Mouse (Mus musculus) bone marrow, adult 2 months (tissue): ENCODE measurements around the gene Cdk14. TPM values are rescaled to one million over a fixed set of nuclear protein-coding genes. Genes with fewer than 3 reads are reported as not detected.

ENCODE experiments used
- H3K27ac ChIP-seq: fragments of 200-500 bp; 2 replicates; pipeline ENCODE4 v1.5.1; 2012; ENCODE audit warnings: low read depth, mild to moderate bottlenecking, control low read depth, inconsistent platforms, low read length; ENCODE audit not compliant: control insufficient read depth, poor library complexity, insufficient read depth
- H3K4me1 ChIP-seq: fragments of 200-500 bp; 2 replicates; pipeline ENCODE4 v1.6.1; 2011; ENCODE audit warnings: low read length; ENCODE audit not compliant: control insufficient read depth, insufficient read depth
- H3K4me3 ChIP-seq: fragments of 200-500 bp; replicated peaks from 2 replicates; pipeline ENCODE3; 2011; ENCODE audit warnings: mild to moderate bottlenecking, low read depth, low read length, control low read depth; ENCODE audit not compliant: control insufficient read depth
- CTCF ChIP-seq: fragments of 200-500 bp; IDR thresholded peaks from 2 replicates; pipeline ENCODE4 v1.5.1; 2011; ENCODE audit warnings: low read length, control low read depth; ENCODE audit not compliant: control insufficient read depth, insufficient read depth
- POLR2A ChIP-seq: fragments of 200-500 bp; IDR thresholded peaks from 2 replicates; pipeline ENCODE4 v1.6.1; 2011; ENCODE audit warnings: low read depth, mild to moderate bottlenecking, control low read depth, low read length, borderline replicate concordance; ENCODE audit not compliant: control insufficient read depth
- WGBS: fragments of 180-500 bp; shearing (Covaris S2); methylation state at CpG from one replicate; pipeline ENCODE4 v1.1.7; 2018; 5-methylcytosine and 5-hydroxymethylcytosine counted together
- polyA plus RNA-seq: library from polyadenylated mRNA; stranded (reverse); fragments of >200 nt; gene quantifications from 2 replicates; pipeline ENCODE4 v1.2.4, GENCODE M21; 2011; ENCODE audit warnings: low replicate concordance; ENCODE audit not compliant: missing spikeins, insufficient read depth, insufficient read length

Gene Cdk14
- polyA plus RNA-seq, 1 experiment: 1.0 TPM

DNA sequence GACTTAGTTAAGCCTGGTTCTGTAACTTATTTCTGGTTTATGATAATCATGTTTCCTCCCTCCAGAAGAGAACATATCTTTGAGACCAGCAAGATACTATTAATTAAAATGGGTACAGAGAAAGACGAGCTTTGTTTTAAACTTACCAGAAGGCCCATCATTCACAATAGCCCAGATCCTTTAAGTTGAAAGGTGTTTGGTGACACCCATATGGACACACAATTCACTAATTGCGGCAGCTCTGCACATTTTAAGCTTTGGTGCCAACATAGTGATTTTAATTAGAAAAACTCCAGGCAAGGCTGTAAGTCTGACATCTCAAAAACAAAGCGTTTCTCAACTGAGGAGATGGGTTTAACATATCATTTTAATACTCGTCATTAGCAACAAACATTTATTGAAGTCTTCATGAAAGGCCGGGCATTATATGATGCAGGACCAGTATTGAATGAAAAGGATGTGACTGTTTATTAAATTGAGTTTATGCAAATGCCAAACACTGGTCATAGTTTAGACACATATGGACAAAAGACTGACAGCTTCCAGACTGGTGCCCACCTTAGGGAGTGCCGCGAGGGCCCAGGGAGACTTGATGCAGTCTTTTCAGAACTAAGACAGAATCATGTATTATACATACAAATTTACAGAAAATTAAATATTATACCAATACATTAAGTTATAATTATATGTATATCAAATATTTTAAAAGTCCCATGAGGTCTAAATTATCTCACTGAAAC is 605.5 kb downstream of the Cdk14 start:
- WGBS: 81% methylated on average over 7 of the region's 7 CpGs
- no peak for TF ChIP-seq CTCF
- TF ChIP-seq POLR2A: no peak
- H3K4me3 ChIP-seq: no peak overlapping the region

DNA sequence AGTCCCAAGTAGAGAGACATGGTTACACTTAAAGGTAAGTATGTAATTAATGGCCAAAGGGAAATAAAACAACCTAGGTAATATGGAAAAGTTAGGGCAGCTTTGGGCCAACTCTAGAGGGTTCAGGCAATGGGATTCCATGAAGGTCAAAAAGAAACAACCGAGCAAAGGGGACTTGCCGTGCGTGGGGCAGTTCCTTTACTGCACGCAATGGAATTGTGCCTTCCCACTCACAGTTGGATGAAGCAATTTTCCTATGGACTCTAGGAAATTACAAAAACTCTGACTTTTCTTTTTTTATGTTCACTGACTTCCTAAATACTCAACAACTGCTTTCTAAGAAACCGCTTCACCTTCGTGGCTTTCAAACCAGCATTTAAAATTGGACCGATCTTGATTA is 606.8 kb downstream of the Cdk14 start:
- H3K4me1 ChIP-seq: no peaks in the 10 kb centered on the region
- 54% methylated on average over 7 of the region's 7 CpGs for WGBS
- no peak overlapping the region for H3K27ac ChIP-seq
- TF ChIP-seq POLR2A: no peak
- TF ChIP-seq CTCF: no peak
- no peak overlapping the region for H3K4me3 ChIP-seq

More for the DNA sequence above, 605.5 kb downstream of the Cdk14 start:
- no peak overlapping the region for H3K27ac ChIP-seq
- no peaks in the 10 kb centered on the region for H3K4me1 ChIP-seq

DNA sequence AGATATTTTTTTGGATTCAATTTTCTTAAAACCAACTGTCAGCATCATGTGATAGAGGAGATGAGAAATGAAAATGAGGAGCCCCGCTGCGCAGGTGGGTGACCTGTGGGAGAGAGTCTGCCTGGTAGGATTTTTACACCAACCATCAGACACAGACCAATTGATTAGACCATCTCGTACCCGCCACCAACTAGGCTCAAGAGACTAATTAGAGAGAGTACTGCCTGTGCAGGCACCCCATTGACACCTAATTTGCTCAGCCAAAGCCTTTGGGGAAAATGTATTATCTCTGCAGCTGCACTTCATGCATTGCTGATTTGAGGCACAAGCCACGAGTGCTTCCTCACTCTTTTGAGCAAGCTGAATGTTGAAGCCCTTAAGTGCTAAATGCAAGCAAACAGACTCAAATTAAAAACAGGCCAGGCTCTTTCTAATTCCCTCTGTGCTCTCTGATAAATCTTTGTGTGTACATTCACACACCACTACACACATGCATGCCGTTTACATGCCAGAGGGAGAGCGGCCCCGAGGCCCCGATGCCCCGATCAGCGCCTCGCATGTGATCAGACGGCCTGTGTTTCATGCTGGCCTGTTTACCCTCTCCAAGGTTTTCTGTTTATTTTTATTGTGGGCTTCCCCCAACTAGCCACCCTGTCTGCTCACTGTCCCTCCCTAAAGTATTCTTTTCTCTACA is 607.9 kb downstream of the Cdk14 start:
- Histone ChIP-seq H3K27ac (no peak overlapping the region), H3K4me1 (no peaks in the 10 kb centered on the region), H3K4me3 (no peak overlapping the region)
- 86% methylated on average over 13 of the region's 13 CpGs for WGBS
- TF ChIP-seq POLR2A (no peak), CTCF (no peak)

DNA sequence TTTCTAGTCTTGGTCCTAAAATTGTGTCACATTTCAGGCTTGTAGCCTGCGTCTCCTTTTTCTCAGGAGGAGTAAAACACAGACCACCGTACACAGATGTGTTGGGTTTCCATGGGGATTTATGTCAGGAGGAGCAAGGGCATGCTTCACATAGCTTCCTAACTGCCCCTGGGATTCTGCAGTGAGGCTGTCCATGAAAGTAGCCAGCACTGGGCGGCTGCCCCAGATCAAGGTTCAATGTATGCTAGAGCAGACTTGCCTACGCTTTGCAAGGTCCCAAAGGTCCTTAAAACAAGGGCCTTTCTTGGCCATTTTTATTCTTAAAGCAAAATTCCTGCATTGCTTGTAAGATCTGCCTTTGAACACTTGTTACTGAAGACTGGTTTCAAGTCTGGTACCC is 614.9 kb downstream of the Cdk14 start:
- Histone ChIP-seq H3K27ac (no peak overlapping the region), H3K4me1 (no peaks in the 10 kb centered on the region), H3K4me3 (no peak overlapping the region)
- WGBS: 83% methylated on average over 4 of the region's 4 CpGs
- TF ChIP-seq POLR2A: no peak
- no peak for TF ChIP-seq CTCF

DNA sequence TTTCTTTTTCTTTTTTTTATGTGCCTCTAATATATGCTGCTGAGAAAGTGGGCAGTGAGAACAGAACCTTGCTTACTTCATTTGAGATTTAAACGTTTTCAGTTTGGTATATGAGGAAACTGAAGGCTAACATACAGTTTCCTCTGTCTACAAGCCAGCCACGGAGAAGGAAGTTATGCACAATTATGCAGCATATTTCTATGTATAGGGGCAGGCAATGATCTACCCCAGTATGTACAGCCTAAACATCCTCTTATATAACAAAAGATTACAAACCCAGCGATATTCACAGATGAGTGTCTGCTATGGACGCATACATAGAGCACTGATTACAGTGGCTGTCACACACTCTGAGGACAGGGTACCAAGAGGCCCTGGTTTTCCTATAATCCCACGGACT is 616.4 kb downstream of the Cdk14 start:
- no peak overlapping the region for H3K4me3 ChIP-seq
- WGBS: 17% methylated on average over 5 of the region's 5 CpGs
- no peak overlapping the region for H3K27ac ChIP-seq
- no peak for TF ChIP-seq POLR2A
- TF ChIP-seq CTCF: no peak
- no peaks in the 10 kb centered on the region for H3K4me1 ChIP-seq

DNA sequence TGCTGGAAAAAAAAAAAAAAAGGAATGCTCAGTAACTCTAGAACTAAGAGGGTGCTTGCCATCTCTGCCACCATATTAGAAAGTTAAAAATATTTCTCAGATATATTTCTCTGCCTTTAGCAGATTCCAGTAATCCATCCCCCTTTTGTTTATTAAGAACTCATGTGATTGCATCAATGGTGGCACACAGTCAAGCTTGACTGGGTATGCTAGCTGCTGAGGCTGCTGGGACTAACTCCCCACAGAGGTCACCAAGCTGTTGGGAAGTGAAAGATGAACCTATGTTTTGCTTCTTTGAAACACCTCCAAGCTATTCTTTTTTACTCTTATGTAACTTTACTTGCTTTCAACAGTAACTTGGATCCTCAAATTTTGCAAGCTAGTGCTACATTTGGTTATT is 618.1 kb downstream of the Cdk14 start:
- TF ChIP-seq POLR2A: no peak
- no peak for TF ChIP-seq CTCF
- H3K4me1 ChIP-seq: no peaks in the 10 kb centered on the region
- no peak overlapping the region for H3K4me3 ChIP-seq
- H3K27ac ChIP-seq: no peak overlapping the region

DNA sequence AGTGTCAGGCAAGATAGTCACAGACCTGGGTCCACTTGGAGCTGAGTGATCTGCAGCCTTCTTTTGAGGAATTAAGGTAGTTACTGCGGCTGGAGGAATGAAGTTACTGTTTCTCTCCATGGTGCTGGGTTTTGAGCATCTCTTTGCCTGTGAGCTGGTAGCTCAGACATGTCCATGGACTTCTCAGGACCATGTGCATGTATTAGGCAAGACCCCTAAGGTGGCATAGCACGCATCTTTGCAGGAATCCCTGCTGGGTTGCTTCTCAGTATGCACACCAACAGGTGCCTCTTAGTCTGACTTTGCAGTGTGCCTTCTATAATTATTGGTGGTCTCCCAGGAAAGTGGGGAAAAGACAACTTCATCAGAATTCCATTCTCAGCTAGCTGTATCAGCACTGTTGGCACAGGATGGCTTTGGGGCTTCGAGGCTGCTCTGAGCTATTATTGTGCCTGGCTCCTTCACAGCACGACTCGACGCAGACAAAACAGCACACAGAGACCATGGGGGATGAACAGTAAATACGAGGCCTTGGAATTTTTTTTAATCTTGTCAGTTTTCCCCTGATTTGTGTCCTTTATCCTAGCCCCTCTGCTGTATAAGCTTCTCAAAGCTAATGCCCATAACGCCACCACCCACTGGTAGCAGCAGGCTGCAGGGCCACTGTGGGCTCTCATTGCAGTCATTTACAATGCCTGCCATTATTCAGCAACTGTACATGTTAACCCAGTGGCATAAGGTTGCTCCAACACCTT is 618.8 kb downstream of the Cdk14 start:
- Histone ChIP-seq H3K27ac (no peak overlapping the region), H3K4me3 (no peak overlapping the region), H3K4me1 (no peaks in the 10 kb centered on the region)
- no peak for TF ChIP-seq CTCF
- no peak for TF ChIP-seq POLR2A
- WGBS: 80% methylated on average over 8 of the region's 8 CpGs

DNA sequence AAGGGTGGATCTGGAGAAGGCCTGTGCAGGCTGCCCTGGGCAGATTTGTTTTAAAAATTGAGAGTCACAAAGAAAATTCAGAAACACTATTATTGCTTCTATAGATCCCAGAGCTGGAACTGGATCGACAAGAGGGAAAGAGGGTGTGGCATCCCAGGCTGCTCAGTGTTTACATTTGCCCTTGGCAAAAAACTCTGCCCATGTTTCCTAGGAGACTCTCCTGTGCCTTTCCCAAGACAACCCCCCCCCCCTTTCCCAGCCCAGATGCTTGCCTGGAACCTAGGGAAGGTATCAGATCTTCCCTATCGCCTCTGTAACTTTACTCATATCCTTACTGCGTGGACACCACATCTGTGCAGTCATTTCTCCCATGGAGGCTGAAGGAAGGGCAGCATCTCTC is 628.9 kb downstream of the Cdk14 start:
- Histone ChIP-seq H3K4me3 (no peak overlapping the region), H3K4me1 (no peaks in the 10 kb centered on the region), H3K27ac (no peak overlapping the region)
- TF ChIP-seq CTCF (no peak), POLR2A (no peak)
- 81% methylated on average over 3 of the region's 3 CpGs for WGBS

DNA sequence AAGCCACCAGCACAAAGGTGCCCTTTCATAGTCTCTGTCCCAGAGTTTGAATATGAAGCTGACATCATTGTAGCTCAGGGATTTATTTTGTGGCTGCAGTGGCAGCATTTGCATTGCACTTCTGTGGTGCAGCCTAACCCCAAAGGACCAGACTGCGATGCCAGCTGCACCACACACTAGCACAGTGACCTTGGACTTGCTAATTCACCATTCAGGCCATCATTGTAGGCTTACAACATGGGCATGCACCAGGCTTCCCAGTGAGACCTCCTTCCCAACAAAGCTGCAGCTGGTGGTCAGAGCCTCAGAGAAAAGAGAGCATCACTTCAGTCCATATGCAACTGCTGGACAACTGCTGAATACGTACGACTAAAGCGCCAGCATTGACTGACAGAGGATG is 629.8 kb downstream of the Cdk14 start:
- no peak for TF ChIP-seq CTCF
- TF ChIP-seq POLR2A: no peak
- H3K27ac ChIP-seq: no peak overlapping the region
- H3K4me3 ChIP-seq: no peak overlapping the region
- WGBS: 91% methylated on average over 4 of the region's 4 CpGs
- H3K4me1 ChIP-seq: no peaks in the 10 kb centered on the region
